Mouse (Mus musculus) adrenal gland, postnatal 4 days (tissue): Measurements from ENCODE around the gene Mrgpra9. TPM values are rescaled to one million over a fixed set of nuclear protein-coding genes. Genes with fewer than 3 reads are reported as not detected.
"Not testable (repeated sequence)": the region's sequence is repeated elsewhere in the genome, so short reads cannot be mapped to it uniquely, and the experiment has no call there.

Experiments used
- DNase-seq, 2 experiments: peaks; one replicate each; pipeline ENCODE4 v3.0.0; 2021 to 2022; ENCODE audit warnings: low spot score in 2 of 2, mixed read lengths in 2 of 2
- long read RNA-seq, 2 experiments: library from polyadenylated mRNA; stranded (forward); transcript quantifications; one replicate each; pipeline ENCODE4 v2.0.0; 2021
- total RNA-seq, 2 experiments: library from RNA; stranded (reverse); gene quantifications; 2 replicates each; pipeline ENCODE4 v1.2.3; 2021

Mrgpra9 gene
- not detected for total RNA-seq
- long read RNA-seq, experiment 1: 0 reads
- long read RNA-seq, experiment 2: 0 reads

DNA sequence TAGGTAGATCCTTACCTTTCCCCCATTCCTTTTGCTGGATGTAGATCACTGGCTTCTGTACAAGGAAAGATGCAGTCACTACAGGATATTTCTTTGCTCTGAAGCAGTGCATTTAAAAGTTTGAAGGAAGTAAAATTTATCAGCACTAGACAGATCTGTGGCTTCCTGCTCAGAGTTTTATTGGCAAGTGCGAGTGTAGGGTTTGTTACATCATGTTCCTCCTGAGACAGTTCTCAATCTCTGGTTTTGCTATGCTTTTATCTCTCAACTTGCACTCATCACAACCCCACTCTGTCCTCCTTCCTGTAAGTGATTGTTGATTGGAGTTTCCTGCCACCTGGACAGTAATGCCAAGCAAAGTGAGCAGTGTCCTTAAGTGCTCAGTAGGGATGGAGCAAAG lies at the start of gene Mrgpra9:
Mrgpra9 (minus strand) TSS at position 79 of the 400 bp plus-strand sequence.
- DNase-seq: no peak

DNA sequence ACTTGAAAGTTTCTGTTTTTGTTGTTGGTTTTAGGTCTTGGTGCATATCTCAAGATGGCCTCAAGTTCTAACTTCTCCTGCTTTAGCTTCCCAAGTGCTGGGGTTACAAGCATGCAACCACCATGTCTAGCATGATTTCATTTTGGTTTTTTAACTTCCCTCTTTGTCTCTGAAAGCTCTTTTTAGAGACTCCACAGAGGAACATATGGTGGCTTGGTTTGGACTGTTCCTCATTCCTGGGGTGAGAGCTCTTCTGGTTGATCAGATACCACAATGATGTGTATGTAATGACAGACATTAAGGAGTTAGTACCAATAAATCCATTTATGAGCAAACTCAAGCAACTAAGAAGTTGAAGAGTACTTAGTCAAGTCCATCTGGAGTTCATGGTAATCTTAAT lies 47.0 kb upstream of the Mrgpra9 start:
- DNase-seq: not testable (repeated sequence)

DNA sequence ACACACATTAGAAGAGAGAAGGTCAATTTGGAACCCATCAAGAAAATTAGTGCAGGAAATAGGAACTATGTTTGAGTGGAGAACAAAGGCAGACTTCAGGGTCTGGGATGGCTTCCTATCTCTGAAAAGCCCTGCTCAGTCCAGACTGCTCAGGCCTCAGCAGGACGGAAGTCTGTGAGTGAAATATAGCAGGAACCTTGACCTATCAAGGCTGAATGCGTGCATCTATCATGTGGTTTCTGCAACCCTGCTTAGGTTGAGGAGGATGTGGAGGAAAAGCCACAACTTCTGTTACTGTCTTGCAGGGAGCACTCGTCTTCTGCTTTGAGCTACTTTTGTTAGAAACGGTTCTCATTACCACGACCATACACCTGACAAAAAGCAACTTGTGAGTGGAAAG lies 18.9 kb upstream of the Mrgpra9 start:
- not testable (repeated sequence) for DNase-seq

DNA sequence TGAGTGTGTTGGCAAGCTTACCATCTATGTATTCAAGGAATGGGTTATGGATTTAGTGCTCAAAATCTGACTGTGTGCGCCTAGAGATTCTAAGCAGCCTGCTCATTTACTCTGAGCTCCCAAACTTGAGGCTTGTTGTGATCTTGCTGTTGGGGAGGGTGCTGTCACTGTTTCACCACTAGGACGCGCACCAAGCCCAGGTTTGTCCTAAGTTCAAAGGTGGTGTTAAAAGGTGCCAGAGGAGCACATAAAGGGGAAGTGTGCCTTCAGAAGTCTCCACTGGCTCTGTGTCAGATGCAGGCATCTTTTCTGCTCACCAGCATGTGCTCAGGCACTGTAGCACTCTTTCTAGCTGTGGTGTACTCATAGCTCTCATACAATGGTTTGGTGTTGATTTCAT lies 8.0 kb downstream of the Mrgpra9 start:
- DNase-seq: no peak

DNA sequence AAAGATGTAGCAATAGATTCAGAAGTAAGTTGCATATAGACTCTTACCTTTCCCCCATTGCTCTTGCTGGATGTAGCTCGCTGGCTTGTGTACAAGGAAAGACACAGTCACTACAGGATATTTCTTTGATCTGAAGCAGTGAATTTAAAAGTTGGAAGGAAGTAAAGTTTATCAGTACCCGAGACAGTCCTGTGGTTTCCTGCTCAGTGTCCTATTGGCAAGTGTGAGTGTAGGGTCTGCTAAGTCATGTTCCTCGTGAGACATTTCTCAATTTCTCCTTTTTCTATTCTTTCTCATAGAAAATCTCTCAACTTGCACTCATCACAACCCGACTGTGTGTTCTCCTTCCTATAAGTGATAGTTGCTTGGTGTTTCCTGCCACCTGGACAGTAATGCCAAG lies 47.8 kb downstream of the Mrgpra9 start, which contains the start of gene Mrgpra6:
Mrgpra6 (minus strand) TSS at position 91 of the 400 bp plus-strand sequence.
- no peak for DNase-seq

DNA sequence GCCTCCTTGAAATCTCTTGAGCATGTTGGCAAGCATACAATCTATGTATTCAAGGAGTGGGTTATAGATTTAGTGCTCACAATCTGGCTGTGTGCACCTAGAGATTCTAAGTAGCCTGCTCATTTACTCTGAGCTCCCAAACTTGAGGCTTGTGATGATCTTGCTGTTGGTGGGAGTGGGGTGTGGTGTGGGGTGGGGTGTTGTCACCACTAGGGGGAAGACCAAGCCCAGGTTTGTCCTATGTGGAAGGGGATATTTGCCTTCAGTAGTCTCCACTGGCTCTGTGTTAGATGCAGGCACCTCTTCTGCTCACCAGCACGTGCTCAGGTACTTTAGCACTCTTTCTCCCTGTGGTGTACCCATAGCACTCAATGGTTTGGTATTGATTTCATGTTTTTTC lies 57.4 kb downstream of the Mrgpra9 start:
- DNase-seq: no peak

Other genes starting within 250 kb of the Mrgpra9 start
- 10 to 100 TPM; 16.6 to 18.2 TPM for gene Spty2d1, start 244.4 kb downstream of the Mrgpra9 start, total RNA-seq
- gene Tmem86a, start 202.2 kb downstream of the Mrgpra9 start, total RNA-seq: 10 to 100 TPM; 35.2 to 42.8 TPM
- 1 to 10 TPM; 2.0 to 2.1 TPM for gene Ptpn5, start 119.2 kb downstream of the Mrgpra9 start, total RNA-seq
- not detected for gene Mrgpra6, start 47.9 kb downstream of the Mrgpra9 start, total RNA-seq
- not detected for gene Mrgpra1, start 101.4 kb upstream of the Mrgpra9 start, total RNA-seq
- under 1 TPM in 1 of 2 experiments, not detected in 1; 0.31 TPM for gene Mrgpra2a, start 199.3 kb upstream of the Mrgpra9 start, total RNA-seq